Mouse (Mus musculus): ENCODE measurements around the gene Foxi2.

Foxi2 gene

GRCm38 (mm10) chr7:135410237-135410965 lies at the start of gene Foxi2:
TSS of gene Foxi2 (plus strand) at chr7:135410308.
- no peak for DNase-seq

- no peak for DNase-seq
Measured at GRCm38 (mm10) chr7:135364606-135365005, 45.5 kb upstream of the Foxi2 start.

- no peak for DNase-seq
Measured at GRCm38 (mm10) chr7:135376048-135376447, 34.1 kb upstream of the Foxi2 start.

- no peak for DNase-seq
Measured at GRCm38 (mm10) chr7:135376932-135377331, 33.2 kb upstream of the Foxi2 start.

- DNase-seq: no peak
Measured at GRCm38 (mm10) chr7:135378331-135378730, 31.8 kb upstream of the Foxi2 start.

GRCm38 (mm10) chr7:135389039-135389438 lies 21.1 kb upstream of the Foxi2 start:
- no peak for DNase-seq

- no peak for DNase-seq
Measured at GRCm38 (mm10) chr7:135392949-135393542, 17.1 kb upstream of the Foxi2 start.

GRCm38 (mm10) chr7:135394436-135394835 lies 15.7 kb upstream of the Foxi2 start:
- no peak for DNase-seq

GRCm38 (mm10) chr7:135395242-135395641 lies 14.9 kb upstream of the Foxi2 start:
- DNase-seq: no peak

- no peak for DNase-seq
Measured at GRCm38 (mm10) chr7:135397096-135397495, 13.0 kb upstream of the Foxi2 start.

GRCm38 (mm10) chr7:135397874-135398273 lies 12.2 kb upstream of the Foxi2 start:
- DNase-seq: no peak

- peak; percentile 67 for DNase-seq
Measured at GRCm38 (mm10) chr7:135403416-135403815, 6.7 kb upstream of the Foxi2 start.

- no peak for DNase-seq
Measured at GRCm38 (mm10) chr7:135406761-135407160, 3.3 kb upstream of the Foxi2 start.

- no peak for DNase-seq
Measured at GRCm38 (mm10) chr7:135408501-135408900, 1.6 kb upstream of the Foxi2 start.

GRCm38 (mm10) chr7:135412357-135412756 lies 2.2 kb downstream of the Foxi2 start:
- DNase-seq: no peak

- DNase-seq: no peak
Measured at GRCm38 (mm10) chr7:135428840-135429239, 18.7 kb downstream of the Foxi2 start.

- DNase-seq: peak; percentile 26
Measured at GRCm38 (mm10) chr7:135430903-135431302, 20.8 kb downstream of the Foxi2 start.

GRCm38 (mm10) chr7:135443903-135444302 lies 33.8 kb downstream of the Foxi2 start:
- DNase-seq: no peak

- no peak for DNase-seq
Measured at GRCm38 (mm10) chr7:135451340-135451739, 41.2 kb downstream of the Foxi2 start.

- DNase-seq: no peak
Measured at GRCm38 (mm10) chr7:135452366-135452765, 42.3 kb downstream of the Foxi2 start.

GRCm38 (mm10) chr7:135453690-135454089 lies 43.6 kb downstream of the Foxi2 start:
- DNase-seq: no peak
